Mouse (Mus musculus): ENCODE data around the gene Rit1. TPM values are rescaled to one million over a fixed set of nuclear protein-coding genes. Genes with fewer than 3 reads are reported as not detected.
"Not testable (repeated sequence)": the region's sequence is repeated elsewhere in the genome, so short reads cannot be mapped to it uniquely, and the experiment has no call there.

The Rit1 gene
- polyA plus RNA-seq, 1 experiment from 2014 or later: 56.4 TPM

DNA sequence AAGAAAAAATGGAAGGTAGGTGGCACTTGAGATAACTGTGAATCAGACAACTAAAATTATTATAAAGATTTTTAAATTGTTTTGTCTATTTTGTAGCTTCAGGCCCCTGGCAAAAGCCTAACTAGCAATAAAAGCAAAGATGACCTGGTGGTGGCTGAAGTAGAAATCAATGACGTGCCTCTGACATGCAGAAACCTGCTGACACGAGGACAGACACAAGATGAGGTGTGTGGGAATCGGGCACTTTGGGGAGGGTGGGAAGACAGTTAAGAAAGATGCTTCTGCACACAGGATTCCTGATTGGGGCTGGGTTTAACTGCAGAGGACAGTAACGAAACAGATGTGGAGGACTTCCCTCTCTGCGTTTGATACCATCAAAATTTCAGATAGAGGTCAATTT lies 27.6 kb upstream of the Rit1 start:
- peaks cover 6% of the 10 kb centered on the region for H3K4me1 ChIP-seq (replicated peaks; ENCODE audit: control insufficient read depth, insufficient read depth, low read length)
- no peaks in the 10 kb centered on the region for H3K27me3 ChIP-seq (replicated peaks; ENCODE audit: control insufficient read depth, insufficient read depth, low read length)
- H3K27ac ChIP-seq (ENCODE audit: low read depth): no peak overlapping the region
- ATAC-seq (replicated peaks; ENCODE audit: low FRiP score, low TSS enrichment, low read depth) (no peak), DNase-seq (ENCODE audit: low spot score) (no peak)
- H3K9ac ChIP-seq (ENCODE audit: low read length): no peak overlapping the region
- peaks cover 65% of the 10 kb centered on the region for H3K36me3 ChIP-seq (ENCODE audit: control insufficient read depth, insufficient read depth, low read length)
- no peak overlapping the region for H3K4me3 ChIP-seq (ENCODE audit: low read depth, low read length)
- 88% methylated on average over 5 of the region's 5 CpGs for WGBS
- H3K9me3 ChIP-seq (ENCODE audit: control insufficient read depth, low read length): no peaks in the 10 kb centered on the region
- H3K4me2 ChIP-seq (ENCODE audit: low read length): no peak overlapping the region

DNA sequence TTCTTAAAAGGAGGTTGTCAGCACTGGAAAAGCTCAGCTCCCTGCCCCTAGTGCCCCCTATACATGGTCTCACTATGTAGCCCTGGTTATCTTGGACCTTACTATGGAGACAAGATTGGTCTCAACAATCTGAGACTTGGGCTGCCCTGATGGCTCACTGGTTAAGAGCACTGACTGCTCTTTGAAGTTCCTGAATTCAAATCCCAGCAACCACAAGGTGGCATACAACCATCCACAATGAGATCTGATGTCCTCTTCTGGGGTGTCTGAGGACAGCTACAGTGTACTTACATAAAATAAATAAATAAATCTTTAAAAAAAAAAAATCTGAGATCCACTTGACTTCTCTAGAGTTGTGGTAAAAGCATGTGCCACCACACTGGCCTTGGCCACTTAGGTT lies 21.1 kb upstream of the Rit1 start:
- H3K4me1 ChIP-seq (replicated peaks; ENCODE audit: control insufficient read depth, insufficient read depth, low read length): no peaks in the 10 kb centered on the region
- no peak overlapping the region for H3K4me3 ChIP-seq (ENCODE audit: low read depth, low read length)
- ATAC-seq (replicated peaks; ENCODE audit: low FRiP score, low TSS enrichment, low read depth) (no peak), DNase-seq (ENCODE audit: low spot score) (no peak)
- H3K9ac ChIP-seq (ENCODE audit: low read length): no peak overlapping the region
- no peak overlapping the region for H3K4me2 ChIP-seq (ENCODE audit: low read length)
- no peaks in the 10 kb centered on the region for H3K27me3 ChIP-seq (replicated peaks; ENCODE audit: control insufficient read depth, insufficient read depth, low read length)
- H3K9me3 ChIP-seq (ENCODE audit: control insufficient read depth, low read length): no peaks in the 10 kb centered on the region
- no peak overlapping the region for H3K27ac ChIP-seq (ENCODE audit: low read depth)
- peaks cover 98% of the 10 kb centered on the region for H3K36me3 ChIP-seq (ENCODE audit: control insufficient read depth, insufficient read depth, low read length)

- Histone ChIP-seq H3K9me3 (ENCODE audit: control insufficient read depth, low read length) (no peaks in the 10 kb centered on the region), H3K9ac (ENCODE audit: low read length) (no peak overlapping the region), H3K27me3 (replicated peaks; ENCODE audit: control insufficient read depth, insufficient read depth, low read length) (no peaks in the 10 kb centered on the region), H3K4me1 (replicated peaks; ENCODE audit: control insufficient read depth, insufficient read depth, low read length) (no peaks in the 10 kb centered on the region), H3K36me3 (ENCODE audit: control insufficient read depth, insufficient read depth, low read length) (peaks cover 97% of the 10 kb centered on the region), H3K4me3 (ENCODE audit: low read depth, low read length) (no peak overlapping the region), H3K27ac (ENCODE audit: low read depth) (no peak overlapping the region), H3K4me2 (ENCODE audit: low read length) (no peak overlapping the region)
- 93% methylated on average over 1 of the region's 1 CpGs for WGBS
- no peak for DNase-seq (ENCODE audit: low spot score)
- no peak for ATAC-seq (replicated peaks; ENCODE audit: low FRiP score, low TSS enrichment, low read depth)
Observed at GRCm38 (mm10) chr3:88698051-88698450, 18.6 kb upstream of the Rit1 start.

DNA sequence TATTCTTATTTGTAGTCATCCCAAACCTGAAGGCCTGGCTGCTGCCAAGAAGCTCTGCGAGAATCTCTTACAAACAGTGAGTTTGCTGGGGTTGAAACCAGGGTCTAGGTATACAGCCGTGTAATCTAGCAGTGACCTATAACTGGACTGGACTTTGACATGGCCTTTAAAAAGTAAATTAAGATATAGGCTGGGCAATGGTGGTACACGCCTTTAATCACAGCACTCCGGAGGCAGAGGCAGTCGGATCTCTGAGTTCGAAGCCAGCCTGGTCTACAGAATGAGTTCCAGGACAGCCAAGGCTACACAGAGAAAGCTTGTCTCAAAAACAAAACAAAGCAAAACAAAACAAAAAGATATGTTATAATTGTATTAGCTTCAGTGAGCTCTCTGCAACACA lies 17.8 kb upstream of the Rit1 start:
- no peak overlapping the region for H3K4me3 ChIP-seq (ENCODE audit: low read depth, low read length)
- no peaks in the 10 kb centered on the region for H3K4me1 ChIP-seq (replicated peaks; ENCODE audit: control insufficient read depth, insufficient read depth, low read length)
- no peak overlapping the region for H3K27ac ChIP-seq (ENCODE audit: low read depth)
- ATAC-seq (replicated peaks; ENCODE audit: low FRiP score, low TSS enrichment, low read depth) (no peak), DNase-seq (ENCODE audit: low spot score) (no peak)
- WGBS: 91% methylated on average over 6 of the region's 6 CpGs
- no peak overlapping the region for H3K9ac ChIP-seq (ENCODE audit: low read length)
- no peaks in the 10 kb centered on the region for H3K27me3 ChIP-seq (replicated peaks; ENCODE audit: control insufficient read depth, insufficient read depth, low read length)
- peaks cover 98% of the 10 kb centered on the region for H3K36me3 ChIP-seq (ENCODE audit: control insufficient read depth, insufficient read depth, low read length)
- H3K9me3 ChIP-seq (ENCODE audit: control insufficient read depth, low read length): no peaks in the 10 kb centered on the region
- no peak overlapping the region for H3K4me2 ChIP-seq (ENCODE audit: low read length)

- H3K27ac ChIP-seq (ENCODE audit: low read depth): no peak overlapping the region
- H3K9ac ChIP-seq (ENCODE audit: low read length): no peak overlapping the region
- ATAC-seq (replicated peaks; ENCODE audit: low FRiP score, low TSS enrichment, low read depth) (no peak), DNase-seq (ENCODE audit: low spot score) (no peak)
- peaks cover 98% of the 10 kb centered on the region for H3K36me3 ChIP-seq (ENCODE audit: control insufficient read depth, insufficient read depth, low read length)
- no peaks in the 10 kb centered on the region for H3K4me1 ChIP-seq (replicated peaks; ENCODE audit: control insufficient read depth, insufficient read depth, low read length)
- no peaks in the 10 kb centered on the region for H3K27me3 ChIP-seq (replicated peaks; ENCODE audit: control insufficient read depth, insufficient read depth, low read length)
- no peak overlapping the region for H3K4me2 ChIP-seq (ENCODE audit: low read length)
- H3K4me3 ChIP-seq (ENCODE audit: low read depth, low read length): no peak overlapping the region
- WGBS: 96% methylated on average over 3 of the region's 3 CpGs
- H3K9me3 ChIP-seq (ENCODE audit: control insufficient read depth, low read length): no peaks in the 10 kb centered on the region
Observed at GRCm38 (mm10) chr3:88700247-88700646, 16.4 kb upstream of the Rit1 start.

GRCm38 (mm10) chr3:88701222-88701621 lies 15.4 kb upstream of the Rit1 start:
- Histone ChIP-seq H3K36me3 (ENCODE audit: control insufficient read depth, insufficient read depth, low read length) (peaks cover 98% of the 10 kb centered on the region), H3K4me3 (ENCODE audit: low read depth, low read length) (no peak overlapping the region), H3K4me1 (replicated peaks; ENCODE audit: control insufficient read depth, insufficient read depth, low read length) (no peaks in the 10 kb centered on the region), H3K9me3 (ENCODE audit: control insufficient read depth, low read length) (no peaks in the 10 kb centered on the region), H3K27ac (ENCODE audit: low read depth) (no peak overlapping the region), H3K27me3 (replicated peaks; ENCODE audit: control insufficient read depth, insufficient read depth, low read length) (no peaks in the 10 kb centered on the region), H3K4me2 (ENCODE audit: low read length) (no peak overlapping the region), H3K9ac (ENCODE audit: low read length) (no peak overlapping the region)
- 56% methylated on average over 3 of the region's 3 CpGs for WGBS
- ATAC-seq (replicated peaks; ENCODE audit: low FRiP score, low TSS enrichment, low read depth) (no peak), DNase-seq (ENCODE audit: low spot score) (no peak)

- no peak overlapping the region for H3K9ac ChIP-seq (ENCODE audit: low read length)
- no peaks in the 10 kb centered on the region for H3K9me3 ChIP-seq (ENCODE audit: control insufficient read depth, low read length)
- no peaks in the 10 kb centered on the region for H3K27me3 ChIP-seq (replicated peaks; ENCODE audit: control insufficient read depth, insufficient read depth, low read length)
- H3K4me2 ChIP-seq (ENCODE audit: low read length): no peak overlapping the region
- peaks cover 9% of the 10 kb centered on the region for H3K4me1 ChIP-seq (replicated peaks; ENCODE audit: control insufficient read depth, insufficient read depth, low read length)
- no peak overlapping the region for H3K27ac ChIP-seq (ENCODE audit: low read depth)
- no peak for ATAC-seq (replicated peaks; ENCODE audit: low FRiP score, low TSS enrichment, low read depth)
- H3K36me3 ChIP-seq (ENCODE audit: control insufficient read depth, insufficient read depth, low read length): peaks cover 54% of the 10 kb centered on the region
- no peak for DNase-seq (ENCODE audit: low spot score)
- WGBS: 98% methylated on average over 4 of the region's 4 CpGs
- H3K4me3 ChIP-seq (ENCODE audit: low read depth, low read length): no peak overlapping the region
Observed at GRCm38 (mm10) chr3:88713709-88714108, 2.9 kb upstream of the Rit1 start.

- DNase-seq (ENCODE audit: low spot score) (no peak), ATAC-seq (replicated peaks; ENCODE audit: low FRiP score, low TSS enrichment, low read depth) (no peak)
- no peak overlapping the region for H3K4me3 ChIP-seq (ENCODE audit: low read depth, low read length)
- H3K27me3 ChIP-seq (replicated peaks; ENCODE audit: control insufficient read depth, insufficient read depth, low read length): no peaks in the 10 kb centered on the region
- 78% methylated on average over 2 of the region's 2 CpGs for WGBS
- no peak overlapping the region for H3K9ac ChIP-seq (ENCODE audit: low read length)
- peaks cover 9% of the 10 kb centered on the region for H3K4me1 ChIP-seq (replicated peaks; ENCODE audit: control insufficient read depth, insufficient read depth, low read length)
- no peak overlapping the region for H3K27ac ChIP-seq (ENCODE audit: low read depth)
- H3K36me3 ChIP-seq (ENCODE audit: control insufficient read depth, insufficient read depth, low read length): peaks cover 53% of the 10 kb centered on the region
- no peak overlapping the region for H3K4me2 ChIP-seq (ENCODE audit: low read length)
- no peaks in the 10 kb centered on the region for H3K9me3 ChIP-seq (ENCODE audit: control insufficient read depth, low read length)
Observed at GRCm38 (mm10) chr3:88714725-88715124, 1.9 kb upstream of the Rit1 start.

DNA sequence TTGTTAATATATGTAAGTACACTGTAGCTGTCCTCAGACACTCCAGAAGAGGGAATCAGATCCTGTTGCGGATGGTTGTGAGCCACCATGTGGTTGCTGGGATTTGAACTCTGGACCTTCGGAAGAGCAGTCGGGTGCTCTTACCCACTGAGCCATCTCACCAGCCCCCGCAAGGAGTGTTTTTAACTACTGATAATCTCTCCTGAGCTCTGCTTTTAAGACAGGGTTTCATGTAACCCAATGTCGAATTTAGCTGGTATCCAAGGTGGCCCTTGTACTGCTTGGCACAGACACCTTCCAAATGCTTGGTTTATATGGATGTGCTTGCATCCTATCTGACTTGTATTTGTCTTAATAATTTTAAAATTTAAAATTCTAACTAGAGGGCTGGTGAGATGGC lies 922 bp upstream of the Rit1 start:
- H3K4me3 ChIP-seq (ENCODE audit: low read depth, low read length); H3K4me1 ChIP-seq (replicated peaks; ENCODE audit: control insufficient read depth, insufficient read depth, low read length); H3K9me3 ChIP-seq (ENCODE audit: control insufficient read depth, low read length); ATAC-seq (replicated peaks; ENCODE audit: low FRiP score, low TSS enrichment, low read depth); H3K27ac ChIP-seq (ENCODE audit: low read depth); H3K4me2 ChIP-seq (ENCODE audit: low read length); H3K27me3 ChIP-seq (replicated peaks; ENCODE audit: control insufficient read depth, insufficient read depth, low read length); H3K9ac ChIP-seq (ENCODE audit: low read length); DNase-seq (ENCODE audit: low spot score): not testable (repeated sequence)
- whole genome bisulfite sequencing: 93% methylated on average over 5 of the region's 5 CpGs
- H3K36me3 ChIP-seq (ENCODE audit: control insufficient read depth, insufficient read depth, low read length): peaks cover 53% of the 10 kb centered on the region
